Mouse (Mus musculus): ENCODE data around the gene Bcl2l13. TPM values are rescaled to one million over a fixed set of nuclear protein-coding genes. Genes with fewer than 3 reads are reported as not detected.

Gene Bcl2l13
- total and polyA plus RNA-seq, 2 experiments from 2014 or later = 21.4 to 77.5 TPM

GRCm38 (mm10) chr6:120929421-120929820 is 93.4 kb downstream of the Bcl2l13 start:
- Histone ChIP-seq H3K36me3 (ENCODE audit: insufficient read depth) (peaks cover 46% of the 10 kb centered on the region), H3K9ac (no peak overlapping the region), H3K27ac (ENCODE audit: low read depth, low read length) (no peak overlapping the region), H3K4me1 (ENCODE audit: insufficient read depth) (no peaks in the 10 kb centered on the region), H3K4me2 (ENCODE audit: low read depth) (no peak overlapping the region), H3K9me3 (ENCODE audit: low read length) (no peaks in the 10 kb centered on the region), H3K4me3 (ENCODE audit: low read depth, low read length) (no peak overlapping the region), H3K27me3 (ENCODE audit: insufficient read depth, low read length) (no peaks in the 10 kb centered on the region)
- 89% methylated on average over 1 of the region's 1 CpGs for WGBS
- DNase-seq = no peak
- no peak for ATAC-seq
- TF ChIP-seq CTCF (IDR thresholded peaks at IDR 0.05; ENCODE audit: low read depth) = no peak

GRCm38 (mm10) chr6:120930450-120931306 is 94.7 kb downstream of the Bcl2l13 start:
- WGBS = 90% methylated on average over 6 of the region's 6 CpGs
- no peak overlapping the region for H3K27ac ChIP-seq (ENCODE audit: low read depth, low read length)
- DNase-seq (no peak), ATAC-seq (no peak)
- H3K36me3 ChIP-seq (ENCODE audit: insufficient read depth) = peaks cover 57% of the 10 kb centered on the region
- no peak for TF ChIP-seq CTCF (IDR thresholded peaks at IDR 0.05; ENCODE audit: low read depth)
- H3K27me3 ChIP-seq (ENCODE audit: insufficient read depth, low read length) = no peaks in the 10 kb centered on the region
- H3K4me2 ChIP-seq (ENCODE audit: low read depth) = no peak overlapping the region
- H3K4me1 ChIP-seq (ENCODE audit: insufficient read depth) = no peaks in the 10 kb centered on the region
- no peak overlapping the region for H3K4me3 ChIP-seq (ENCODE audit: low read depth, low read length)
- no peak overlapping the region for H3K9ac ChIP-seq
- no peaks in the 10 kb centered on the region for H3K9me3 ChIP-seq (ENCODE audit: low read length)

DNA sequence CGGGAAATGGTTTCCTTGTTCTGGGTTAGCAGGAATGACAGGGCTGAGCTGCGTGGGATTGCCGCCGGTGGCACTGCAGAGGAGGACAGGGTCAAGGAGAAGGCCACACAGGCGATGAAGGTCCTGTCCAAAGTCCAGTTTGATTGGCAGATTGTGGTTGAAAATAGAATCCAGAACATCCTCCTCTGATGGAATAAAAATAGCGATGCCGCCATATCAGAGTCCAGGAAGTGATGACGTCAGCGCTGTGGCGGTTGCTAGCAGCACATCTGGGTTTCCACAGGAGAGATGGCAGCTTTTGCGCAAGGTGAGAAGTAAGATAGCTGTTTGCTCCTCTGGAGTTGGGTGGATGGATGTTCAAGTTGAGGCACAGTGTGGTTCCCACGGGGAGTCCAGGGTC is 96.6 kb downstream of the Bcl2l13 start:
- peaks cover 60% of the 10 kb centered on the region for H3K36me3 ChIP-seq (ENCODE audit: insufficient read depth)
- DNase-seq (no peak), ATAC-seq (no peak)
- 93% methylated on average over 12 of the region's 12 CpGs for WGBS
- no peaks in the 10 kb centered on the region for H3K27me3 ChIP-seq (ENCODE audit: insufficient read depth, low read length)
- TF ChIP-seq CTCF (IDR thresholded peaks at IDR 0.05; ENCODE audit: low read depth) = no peak
- no peak overlapping the region for H3K4me3 ChIP-seq (ENCODE audit: low read depth, low read length)
- no peak overlapping the region for H3K27ac ChIP-seq (ENCODE audit: low read depth, low read length)
- no peaks in the 10 kb centered on the region for H3K9me3 ChIP-seq (ENCODE audit: low read length)
- H3K9ac ChIP-seq = no peak overlapping the region
- no peak overlapping the region for H3K4me2 ChIP-seq (ENCODE audit: low read depth)
- H3K4me1 ChIP-seq (ENCODE audit: insufficient read depth) = no peaks in the 10 kb centered on the region

DNA sequence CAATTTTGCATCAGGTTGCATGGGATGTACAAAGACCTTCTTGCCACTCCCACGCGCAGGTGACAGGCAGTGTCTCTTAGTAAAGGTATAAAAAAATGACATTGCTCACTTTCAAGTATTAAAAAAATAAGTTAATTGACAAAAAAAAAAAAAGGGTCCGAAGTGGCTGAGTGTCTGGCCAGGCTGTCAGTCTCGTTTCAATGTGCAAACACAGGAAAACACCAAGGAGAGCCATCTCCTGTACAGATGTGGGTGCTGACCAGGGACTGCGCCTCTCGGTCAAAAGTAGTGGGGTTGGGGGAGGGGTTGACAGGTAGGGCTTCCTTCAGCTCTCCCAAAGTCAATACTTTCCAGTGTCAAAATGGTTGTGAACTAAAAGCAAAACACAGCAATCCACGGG is 97.7 kb downstream of the Bcl2l13 start:
- ATAC-seq (no peak), DNase-seq (no peak)
- Histone ChIP-seq H3K27me3 (ENCODE audit: insufficient read depth, low read length) (no peaks in the 10 kb centered on the region), H3K36me3 (ENCODE audit: insufficient read depth) (peaks cover 60% of the 10 kb centered on the region), H3K9me3 (ENCODE audit: low read length) (no peaks in the 10 kb centered on the region), H3K4me2 (ENCODE audit: low read depth) (no peak overlapping the region), H3K27ac (ENCODE audit: low read depth, low read length) (no peak overlapping the region), H3K4me3 (ENCODE audit: low read depth, low read length) (no peak overlapping the region), H3K4me1 (ENCODE audit: insufficient read depth) (no peaks in the 10 kb centered on the region), H3K9ac (no peak overlapping the region)
- TF ChIP-seq CTCF (IDR thresholded peaks at IDR 0.05; ENCODE audit: low read depth) = no peak
- WGBS = 89% methylated on average over 7 of the region's 7 CpGs

DNA sequence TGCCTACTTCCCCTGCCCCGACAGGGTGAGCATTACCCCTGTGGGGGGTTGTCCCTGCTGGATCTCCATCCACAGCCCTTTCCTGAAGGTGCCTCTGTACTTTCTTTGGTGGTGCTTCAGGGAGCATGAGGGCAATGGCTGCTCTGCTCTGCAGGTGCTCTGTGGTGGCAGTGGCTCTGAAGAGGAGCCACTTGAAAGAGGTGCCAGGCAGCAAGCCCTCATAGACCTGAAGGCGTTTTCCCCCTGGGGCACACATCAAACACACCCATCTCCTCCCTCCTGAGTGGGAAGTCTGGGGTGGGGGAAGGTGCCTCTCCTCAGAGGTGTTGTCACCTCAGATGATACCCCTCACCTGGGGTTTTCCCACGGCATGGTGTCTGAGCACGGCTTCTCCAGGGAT is 98.2 kb downstream of the Bcl2l13 start:
- Histone ChIP-seq H3K4me1 (ENCODE audit: insufficient read depth) (no peaks in the 10 kb centered on the region), H3K27ac (ENCODE audit: low read depth, low read length) (no peak overlapping the region), H3K27me3 (ENCODE audit: insufficient read depth, low read length) (no peaks in the 10 kb centered on the region), H3K36me3 (ENCODE audit: insufficient read depth) (peaks cover 56% of the 10 kb centered on the region), H3K9ac (no peak overlapping the region), H3K9me3 (ENCODE audit: low read length) (no peaks in the 10 kb centered on the region), H3K4me3 (ENCODE audit: low read depth, low read length) (no peak overlapping the region), H3K4me2 (ENCODE audit: low read depth) (no peak overlapping the region)
- WGBS = 81% methylated on average over 4 of the region's 4 CpGs
- no peak for TF ChIP-seq CTCF (IDR thresholded peaks at IDR 0.05; ENCODE audit: low read depth)
- DNase-seq (no peak), ATAC-seq (no peak)

GRCm38 (mm10) chr6:120937104-120937617 is 101.1 kb downstream of the Bcl2l13 start:
- ATAC-seq = no peak
- Histone ChIP-seq H3K27me3 (ENCODE audit: insufficient read depth, low read length) (no peaks in the 10 kb centered on the region), H3K4me2 (ENCODE audit: low read depth) (no peak overlapping the region)

DNA sequence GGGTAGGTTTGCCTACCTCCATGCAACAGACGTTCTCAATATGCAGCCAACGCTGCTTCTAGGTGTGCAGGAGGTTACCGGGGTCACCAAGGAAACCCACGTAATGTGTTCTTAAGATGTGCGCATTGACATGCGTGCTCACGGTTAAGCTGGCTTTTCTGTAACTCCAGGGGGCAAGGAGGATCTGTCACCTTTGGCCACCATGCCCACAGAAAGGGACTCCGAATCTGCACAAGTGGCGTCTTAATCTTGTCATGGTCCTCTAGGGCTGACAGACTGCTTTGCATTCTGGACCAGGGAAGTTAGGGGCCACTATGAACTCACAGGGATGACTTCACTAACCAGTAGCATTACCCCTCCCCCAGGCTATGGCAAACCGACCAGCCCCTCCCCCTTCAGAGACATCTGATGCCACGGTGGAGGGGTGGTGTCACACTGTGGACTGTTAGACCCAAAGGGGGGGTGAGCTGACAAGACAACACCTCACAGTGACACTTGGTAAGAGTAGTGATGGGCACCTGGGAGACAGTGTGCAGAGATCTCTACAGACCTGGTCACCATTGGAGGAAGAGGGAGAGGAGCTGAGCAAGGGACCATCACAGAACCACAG is 102.1 kb downstream of the Bcl2l13 start:
- no peak for TF ChIP-seq CTCF (IDR thresholded peaks at IDR 0.05; ENCODE audit: low read depth)
- H3K27ac ChIP-seq (ENCODE audit: low read depth, low read length) = no peak overlapping the region
- H3K9ac ChIP-seq = no peak overlapping the region
- 84% methylated on average over 11 of the region's 11 CpGs for WGBS
- H3K4me3 ChIP-seq (ENCODE audit: low read depth, low read length) = no peak overlapping the region
- H3K4me1 ChIP-seq (ENCODE audit: insufficient read depth) = no peaks in the 10 kb centered on the region
- no peaks in the 10 kb centered on the region for H3K27me3 ChIP-seq (ENCODE audit: insufficient read depth, low read length)
- H3K36me3 ChIP-seq (ENCODE audit: insufficient read depth) = peaks cover 44% of the 10 kb centered on the region
- no peak for DNase-seq
- no peak overlapping the region for H3K4me2 ChIP-seq (ENCODE audit: low read depth)
- ATAC-seq = no peak
- no peaks in the 10 kb centered on the region for H3K9me3 ChIP-seq (ENCODE audit: low read length)

More at GRCm38 (mm10) chr6:120937104-120937617, 101.1 kb downstream of the Bcl2l13 start:
- WGBS = 80% methylated on average over 16 of the region's 16 CpGs
- H3K36me3 ChIP-seq (ENCODE audit: insufficient read depth) = peaks cover 52% of the 10 kb centered on the region
- no peaks in the 10 kb centered on the region for H3K9me3 ChIP-seq (ENCODE audit: low read length)
- no peak for DNase-seq
- TF ChIP-seq CTCF (IDR thresholded peaks at IDR 0.05; ENCODE audit: low read depth) = no peak
- no peak overlapping the region for H3K4me3 ChIP-seq (ENCODE audit: low read depth, low read length)
- H3K4me1 ChIP-seq (ENCODE audit: insufficient read depth) = no peaks in the 10 kb centered on the region
- no peak overlapping the region for H3K9ac ChIP-seq
- H3K27ac ChIP-seq (ENCODE audit: low read depth, low read length) = no peak overlapping the region

Measured in forebrain, postnatal 0 days (tissue).